Mouse (Mus musculus): ENCODE results near the gene Lhx5. TPM values are rescaled to one million over a fixed set of nuclear protein-coding genes. Genes with fewer than 3 reads are reported as not detected.
A peak's percentile ranks its signal among the peaks of the same experiment; 100 is the strongest.

Gene Lhx5
- polyA plus RNA-seq, 1 experiment from 2014 or later: 0.16 TPM

GRCm38 (mm10) chr5:120459133-120459532 lies 27.6 kb downstream of the Lhx5 start:
- H3K4me3 ChIP-seq (ENCODE audit: low read depth, low read length): no peak overlapping the region
- DNase-seq (ENCODE audit: low spot score): no peak
- ATAC-seq (ENCODE audit: low FRiP score, low TSS enrichment): peak; percentile 50
- no peak overlapping the region for H3K27ac ChIP-seq (replicated peaks)
- no peak overlapping the region for H3K4me2 ChIP-seq (replicated peaks; ENCODE audit: low read depth)
- H3K9me3 ChIP-seq (ENCODE audit: control insufficient read depth, low read length): no peaks in the 10 kb centered on the region
- no peaks in the 10 kb centered on the region for H3K36me3 ChIP-seq (ENCODE audit: control insufficient read depth, insufficient read depth, low read length)
- TF ChIP-seq EP300 (optimal IDR thresholded peaks at IDR 0.05) (no peak), CTCF (IDR thresholded peaks at IDR 0.05; ENCODE audit: low read depth) (no peak)
- H3K9ac ChIP-seq (ENCODE audit: low read length): no peak overlapping the region
- WGBS: 79% methylated on average over 10 of the region's 10 CpGs
- H3K27me3 ChIP-seq (ENCODE audit: control insufficient read depth, insufficient read depth, low read length): no peaks in the 10 kb centered on the region
- H3K4me1 ChIP-seq (replicated peaks; ENCODE audit: control insufficient read depth, insufficient read depth): no peaks in the 10 kb centered on the region

GRCm38 (mm10) chr5:120461902-120462301 lies 30.4 kb downstream of the Lhx5 start:
- DNase-seq (ENCODE audit: low spot score) (no peak), ATAC-seq (ENCODE audit: low FRiP score, low TSS enrichment) (no peak)
- H3K4me2 ChIP-seq (replicated peaks; ENCODE audit: low read depth): no peak overlapping the region
- H3K9me3 ChIP-seq (ENCODE audit: control insufficient read depth, low read length): no peaks in the 10 kb centered on the region
- no peaks in the 10 kb centered on the region for H3K4me1 ChIP-seq (replicated peaks; ENCODE audit: control insufficient read depth, insufficient read depth)
- TF ChIP-seq EP300 (optimal IDR thresholded peaks at IDR 0.05) (no peak), CTCF (IDR thresholded peaks at IDR 0.05; ENCODE audit: low read depth) (no peak)
- H3K4me3 ChIP-seq (ENCODE audit: low read depth, low read length): no peak overlapping the region
- H3K27me3 ChIP-seq (ENCODE audit: control insufficient read depth, insufficient read depth, low read length): no peaks in the 10 kb centered on the region
- no peak overlapping the region for H3K27ac ChIP-seq (replicated peaks)
- no peak overlapping the region for H3K9ac ChIP-seq (ENCODE audit: low read length)
- no peaks in the 10 kb centered on the region for H3K36me3 ChIP-seq (ENCODE audit: control insufficient read depth, insufficient read depth, low read length)
- 67% methylated on average over 11 of the region's 15 CpGs for WGBS

GRCm38 (mm10) chr5:120464321-120464720 lies 32.8 kb downstream of the Lhx5 start:
- Histone ChIP-seq H3K27ac (replicated peaks) (no peak overlapping the region), H3K4me1 (replicated peaks; ENCODE audit: control insufficient read depth, insufficient read depth) (no peaks in the 10 kb centered on the region), H3K9ac (ENCODE audit: low read length) (no peak overlapping the region), H3K36me3 (ENCODE audit: control insufficient read depth, insufficient read depth, low read length) (no peaks in the 10 kb centered on the region), H3K27me3 (ENCODE audit: control insufficient read depth, insufficient read depth, low read length) (no peaks in the 10 kb centered on the region), H3K4me2 (replicated peaks; ENCODE audit: low read depth) (no peak overlapping the region), H3K9me3 (ENCODE audit: control insufficient read depth, low read length) (no peaks in the 10 kb centered on the region), H3K4me3 (ENCODE audit: low read depth, low read length) (no peak overlapping the region)
- TF ChIP-seq CTCF (IDR thresholded peaks at IDR 0.05; ENCODE audit: low read depth): peak; percentile 58
- TF ChIP-seq EP300 (optimal IDR thresholded peaks at IDR 0.05): no peak
- WGBS: 74% methylated on average over 4 of the region's 4 CpGs
- ATAC-seq (ENCODE audit: low FRiP score, low TSS enrichment) (no peak), DNase-seq (ENCODE audit: low spot score) (no peak)

GRCm38 (mm10) chr5:120465062-120465461 lies 33.6 kb downstream of the Lhx5 start:
- Histone ChIP-seq H3K36me3 (ENCODE audit: control insufficient read depth, insufficient read depth, low read length) (no peaks in the 10 kb centered on the region), H3K4me1 (replicated peaks; ENCODE audit: control insufficient read depth, insufficient read depth) (no peaks in the 10 kb centered on the region), H3K27me3 (ENCODE audit: control insufficient read depth, insufficient read depth, low read length) (no peaks in the 10 kb centered on the region), H3K4me2 (replicated peaks; ENCODE audit: low read depth) (no peak overlapping the region), H3K27ac (replicated peaks) (no peak overlapping the region), H3K9me3 (ENCODE audit: control insufficient read depth, low read length) (no peaks in the 10 kb centered on the region), H3K9ac (ENCODE audit: low read length) (no peak overlapping the region), H3K4me3 (ENCODE audit: low read depth, low read length) (no peak overlapping the region)
- ATAC-seq (ENCODE audit: low FRiP score, low TSS enrichment): no peak
- peak; percentile 38 for DNase-seq (ENCODE audit: low spot score)
- 39% methylated on average over 5 of the region's 5 CpGs for WGBS
- TF ChIP-seq CTCF (IDR thresholded peaks at IDR 0.05; ENCODE audit: low read depth) (peak; percentile 64), EP300 (optimal IDR thresholded peaks at IDR 0.05) (no peak)

- TF ChIP-seq CTCF (IDR thresholded peaks at IDR 0.05; ENCODE audit: low read depth) (peak; percentile 47), EP300 (optimal IDR thresholded peaks at IDR 0.05) (no peak)
- Histone ChIP-seq H3K4me3 (ENCODE audit: low read depth, low read length) (no peak overlapping the region), H3K9ac (ENCODE audit: low read length) (no peak overlapping the region), H3K27me3 (ENCODE audit: control insufficient read depth, insufficient read depth, low read length) (no peaks in the 10 kb centered on the region), H3K9me3 (ENCODE audit: control insufficient read depth, low read length) (no peaks in the 10 kb centered on the region), H3K4me1 (replicated peaks; ENCODE audit: control insufficient read depth, insufficient read depth) (no peaks in the 10 kb centered on the region), H3K27ac (replicated peaks) (no peak overlapping the region), H3K4me2 (replicated peaks; ENCODE audit: low read depth) (no peak overlapping the region), H3K36me3 (ENCODE audit: control insufficient read depth, insufficient read depth, low read length) (no peaks in the 10 kb centered on the region)
- DNase-seq (ENCODE audit: low spot score) (peak; percentile 91), ATAC-seq (ENCODE audit: low FRiP score, low TSS enrichment) (peak; percentile 88)
- WGBS: 59% methylated on average over 6 of the region's 6 CpGs
Observed at GRCm38 (mm10) chr5:120465860-120466259, 34.4 kb downstream of the Lhx5 start.

- Histone ChIP-seq H3K27ac (replicated peaks) (peak overlapping the region; percentile 58; the same call in 1 of the 2 replicates), H3K4me3 (ENCODE audit: low read depth, low read length) (no peak overlapping the region; the same call in 1 of the 2 replicates), H3K9me3 (ENCODE audit: control insufficient read depth, low read length) (no peaks in the 10 kb centered on the region), H3K27me3 (ENCODE audit: control insufficient read depth, insufficient read depth, low read length) (no peaks in the 10 kb centered on the region), H3K4me2 (replicated peaks; ENCODE audit: low read depth) (peak overlapping the region; percentile 17; the same call in 1 of the 2 replicates), H3K9ac (ENCODE audit: low read length) (no peak overlapping the region), H3K36me3 (ENCODE audit: control insufficient read depth, insufficient read depth, low read length) (no peaks in the 10 kb centered on the region), H3K4me1 (replicated peaks; ENCODE audit: control insufficient read depth, insufficient read depth) (no peaks in the 10 kb centered on the region)
- TF ChIP-seq CTCF (IDR thresholded peaks at IDR 0.05; ENCODE audit: low read depth): 0 out of 2 replicates have a peak, but pooled peaks have one; percentile 25
- TF ChIP-seq EP300 (optimal IDR thresholded peaks at IDR 0.05): no peak
- WGBS: 7% methylated on average over 4 of the region's 4 CpGs
- ATAC-seq (ENCODE audit: low FRiP score, low TSS enrichment) (peak; percentile 68), DNase-seq (ENCODE audit: low spot score) (peak; percentile 79)
Observed at GRCm38 (mm10) chr5:120467026-120467425, 35.5 kb downstream of the Lhx5 start.
